Mouse (Mus musculus) intestine, embryonic 14.5 days (tissue): ENCODE results near the gene Syt2. TPM values are rescaled to one million over a fixed set of nuclear protein-coding genes. Genes with fewer than 3 reads are reported as not detected.

Experiments
- ATAC-seq: fragments of 200-750 bp; cut with Nextera tagmentation; replicated peaks from 2 replicates; pipeline ENCODE4 v1.8.0; 2017; ENCODE audit warnings: low read depth, moderate number of reproducible peaks, moderate TSS enrichment, moderate library complexity; ENCODE audit not compliant: low FRiP score, low TSS enrichment
- DNase-seq: peaks from one replicate; pipeline ENCODE4 v3.0.0-alpha.2; 2018; ENCODE audit warnings: low spot score
- H3K27ac ChIP-seq: fragments of 300-500 bp; sonication (generic); 2 replicates; pipeline ENCODE4 v1.5.1; 2014; ENCODE audit warnings: low read depth, mild to moderate bottlenecking, control low read depth
- H3K27me3 ChIP-seq: fragments of 300-500 bp; sonication (generic); replicated peaks from 2 replicates; pipeline ENCODE4 v1.6.1; 2014; ENCODE audit warnings: low read length, control low read depth; ENCODE audit not compliant: control insufficient read depth, insufficient read depth
- H3K36me3 ChIP-seq: fragments of 300-500 bp; sonication (generic); 2 replicates; pipeline ENCODE4 v1.6.1; 2014; ENCODE audit warnings: low read length, control low read depth; ENCODE audit not compliant: control insufficient read depth, insufficient read depth
- H3K4me1 ChIP-seq: fragments of 300-500 bp; sonication (generic); replicated peaks from 2 replicates; pipeline ENCODE4 v1.6.1; 2014; ENCODE audit warnings: low read length, control low read depth, mixed read lengths; ENCODE audit not compliant: control insufficient read depth, insufficient read depth
- H3K4me2 ChIP-seq: fragments of 300-500 bp; sonication (generic); 2 replicates; pipeline ENCODE4 v1.6.1; 2014; ENCODE audit warnings: low read length
- H3K4me3 ChIP-seq: fragments of 300-500 bp; sonication (generic); 2 replicates; pipeline ENCODE4 v1.5.1; 2014; ENCODE audit warnings: low read depth, low read length, control low read depth, mixed read lengths
- H3K9ac ChIP-seq: fragments of 300-500 bp; sonication (generic); 2 replicates; pipeline ENCODE4 v1.6.1; 2014; ENCODE audit warnings: mild to moderate bottlenecking, low read length
- H3K9me3 ChIP-seq: fragments of 300-500 bp; sonication (generic); 2 replicates; pipeline ENCODE4 v1.6.1; 2016; ENCODE audit warnings: low read length, control low read depth; ENCODE audit not compliant: control insufficient read depth
- WGBS: fragments of 180-500 bp; shearing (Covaris S2); extraction: QIAGEN DNeasy Blood & Tissue Kit; methylation state at CpG from one replicate; pipeline ENCODE4 v1.1.7; 2014; 5-methylcytosine and 5-hydroxymethylcytosine counted together
- polyA plus RNA-seq: library from polyadenylated mRNA; unstranded; fragments of >200 nt; fragmentation: Nextera tagmentation; extraction: Ambion mirVana; gene quantifications from 2 replicates; pipeline ENCODE4 v1.2.1, GENCODE M21; 2014

Syt2 gene
- polyA plus RNA-seq, 1 experiment from 2014 or later, result 2.1 TPM

GRCm38 (mm10) chr1:134771999-134772398, 125.5 kb downstream of the Syt2 start:
- H3K4me2 ChIP-seq, result no peak overlapping the region; the same call in 1 of the 2 replicates
- peaks cover 45% of the 10 kb centered on the region for H3K4me1 ChIP-seq
- ATAC-seq (no peak), DNase-seq (peak; percentile 46)
- no peak overlapping the region for H3K9ac ChIP-seq
- peaks cover 60% of the 10 kb centered on the region for H3K36me3 ChIP-seq
- H3K27ac ChIP-seq, result peak overlapping the region; percentile 69
- 94% methylated on average over 7 of the region's 7 CpGs for WGBS
- H3K27me3 ChIP-seq, result no peaks in the 10 kb centered on the region
- no peak overlapping the region for H3K4me3 ChIP-seq
- no peaks in the 10 kb centered on the region for H3K9me3 ChIP-seq

DNA sequence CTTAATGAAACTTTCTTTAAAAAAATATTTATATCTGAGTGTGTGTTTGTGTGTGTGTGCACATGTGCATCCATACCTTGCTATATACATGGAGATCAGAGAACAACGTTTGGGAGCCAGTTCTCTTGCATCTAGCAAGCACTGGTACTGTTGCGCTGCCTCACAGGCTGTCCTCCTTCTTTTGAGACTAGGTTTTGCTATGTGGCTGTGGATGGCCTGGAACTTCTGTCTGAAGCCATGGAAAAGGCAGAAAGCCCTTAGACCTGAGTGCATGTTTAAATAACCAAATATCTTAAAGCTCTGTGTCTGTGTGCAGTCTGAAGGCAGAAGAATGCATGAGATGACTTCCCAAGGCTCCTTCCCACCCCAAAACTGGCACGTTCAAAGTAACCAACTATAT, 126.3 kb downstream of the Syt2 start:
- peaks cover 58% of the 10 kb centered on the region for H3K36me3 ChIP-seq
- ATAC-seq (no peak), DNase-seq (no peak)
- H3K4me1 ChIP-seq, result peaks cover 44% of the 10 kb centered on the region
- H3K9ac ChIP-seq, result no peak overlapping the region
- H3K9me3 ChIP-seq, result no peaks in the 10 kb centered on the region
- H3K27me3 ChIP-seq, result no peaks in the 10 kb centered on the region
- no peak overlapping the region for H3K4me3 ChIP-seq
- WGBS, result 83% methylated on average over 3 of the region's 3 CpGs
- H3K27ac ChIP-seq, result peak overlapping the region; percentile 92; the same call in 1 of the 2 replicates
- H3K4me2 ChIP-seq, result no peak overlapping the region

DNA sequence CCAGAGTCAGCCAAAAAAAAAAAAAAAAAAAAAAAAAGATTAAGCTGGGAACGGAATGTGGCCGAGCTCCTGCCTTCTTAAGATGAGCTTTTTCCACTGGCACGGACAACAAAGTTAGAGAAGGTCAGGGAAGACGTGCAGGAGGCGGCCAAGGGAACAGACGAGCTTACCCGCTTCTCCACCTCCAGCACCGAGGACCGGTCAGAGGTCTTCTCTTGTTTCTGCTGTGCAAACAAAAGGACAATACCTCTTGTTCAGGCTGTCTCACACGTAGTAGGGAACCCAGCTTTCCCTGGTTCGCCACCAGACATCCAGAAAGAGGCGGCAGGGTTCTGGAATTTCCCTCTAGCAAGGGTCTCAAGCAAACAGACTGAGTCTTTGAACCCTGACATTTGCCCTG, 126.8 kb downstream of the Syt2 start:
- WGBS, result 56% methylated on average over 12 of the region's 12 CpGs
- Histone ChIP-seq H3K27me3 (no peaks in the 10 kb centered on the region), H3K9ac (no peak overlapping the region), H3K4me2 (no peak overlapping the region), H3K9me3 (no peaks in the 10 kb centered on the region), H3K36me3 (peaks cover 60% of the 10 kb centered on the region), H3K4me3 (no peak overlapping the region), H3K4me1 (peaks cover 48% of the 10 kb centered on the region), H3K27ac (peak overlapping the region; percentile 92)
- DNase-seq, result peak; percentile 51
- ATAC-seq, result no peak

GRCm38 (mm10) chr1:134774247-134774646, 127.8 kb downstream of the Syt2 start:
- no peaks in the 10 kb centered on the region for H3K9me3 ChIP-seq
- DNase-seq, result no peak
- no peak overlapping the region for H3K4me2 ChIP-seq
- peaks cover 56% of the 10 kb centered on the region for H3K36me3 ChIP-seq
- no peak overlapping the region for H3K4me3 ChIP-seq
- no peak overlapping the region for H3K9ac ChIP-seq
- WGBS, result 51% methylated on average over 2 of the region's 2 CpGs
- no peaks in the 10 kb centered on the region for H3K27me3 ChIP-seq
- H3K27ac ChIP-seq, result peak overlapping the region; percentile 92
- H3K4me1 ChIP-seq, result peaks cover 48% of the 10 kb centered on the region
- peak; percentile 38; the same call in 1 of the 2 replicates for ATAC-seq

DNA sequence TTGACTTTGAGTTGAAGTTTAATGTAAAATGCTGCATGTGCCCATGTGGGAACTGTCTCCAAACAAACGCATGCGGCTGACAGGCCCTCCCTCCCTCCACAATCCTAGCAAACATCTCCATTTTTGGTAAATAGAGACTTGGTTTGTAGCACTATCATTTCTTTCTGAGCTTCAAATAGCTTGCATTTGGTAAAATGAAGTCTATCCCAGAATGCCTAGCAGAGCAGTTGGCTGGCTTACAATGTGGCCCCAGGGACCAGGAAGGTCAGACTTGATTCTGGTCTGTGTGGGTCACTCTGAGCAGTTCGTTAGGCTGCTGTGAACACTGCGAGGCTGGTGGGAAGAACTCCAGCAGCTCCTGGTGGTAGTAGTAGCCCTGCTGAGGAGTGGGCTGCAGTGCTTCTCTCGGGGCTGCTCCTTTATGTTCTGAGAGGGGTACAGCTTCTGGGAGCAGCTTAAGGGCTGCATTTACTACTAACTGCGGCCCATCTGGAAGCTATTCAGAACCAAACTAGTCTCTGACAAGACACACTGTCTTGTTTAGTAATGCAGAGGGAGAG, 128.3 kb downstream of the Syt2 start:
- Histone ChIP-seq H3K4me2 (no peak overlapping the region), H3K9ac (no peak overlapping the region), H3K36me3 (peaks cover 60% of the 10 kb centered on the region), H3K27me3 (no peaks in the 10 kb centered on the region), H3K4me3 (no peak overlapping the region), H3K27ac (peak overlapping the region; percentile 92), H3K9me3 (no peaks in the 10 kb centered on the region), H3K4me1 (peaks cover 48% of the 10 kb centered on the region)
- no peak for ATAC-seq
- DNase-seq, result no peak
- 25% methylated on average over 6 of the region's 6 CpGs for WGBS

GRCm38 (mm10) chr1:134775631-134776030, 129.2 kb downstream of the Syt2 start:
- H3K4me2 ChIP-seq, result no peak overlapping the region
- DNase-seq (no peak), ATAC-seq (no peak)
- peak overlapping the region; percentile 92 for H3K27ac ChIP-seq
- H3K36me3 ChIP-seq, result peaks cover 55% of the 10 kb centered on the region
- no peaks in the 10 kb centered on the region for H3K27me3 ChIP-seq
- H3K4me3 ChIP-seq, result no peak overlapping the region
- no peaks in the 10 kb centered on the region for H3K9me3 ChIP-seq
- H3K4me1 ChIP-seq, result peaks cover 48% of the 10 kb centered on the region
- WGBS, result 36% methylated on average over 3 of the region's 3 CpGs
- H3K9ac ChIP-seq, result no peak overlapping the region

DNA sequence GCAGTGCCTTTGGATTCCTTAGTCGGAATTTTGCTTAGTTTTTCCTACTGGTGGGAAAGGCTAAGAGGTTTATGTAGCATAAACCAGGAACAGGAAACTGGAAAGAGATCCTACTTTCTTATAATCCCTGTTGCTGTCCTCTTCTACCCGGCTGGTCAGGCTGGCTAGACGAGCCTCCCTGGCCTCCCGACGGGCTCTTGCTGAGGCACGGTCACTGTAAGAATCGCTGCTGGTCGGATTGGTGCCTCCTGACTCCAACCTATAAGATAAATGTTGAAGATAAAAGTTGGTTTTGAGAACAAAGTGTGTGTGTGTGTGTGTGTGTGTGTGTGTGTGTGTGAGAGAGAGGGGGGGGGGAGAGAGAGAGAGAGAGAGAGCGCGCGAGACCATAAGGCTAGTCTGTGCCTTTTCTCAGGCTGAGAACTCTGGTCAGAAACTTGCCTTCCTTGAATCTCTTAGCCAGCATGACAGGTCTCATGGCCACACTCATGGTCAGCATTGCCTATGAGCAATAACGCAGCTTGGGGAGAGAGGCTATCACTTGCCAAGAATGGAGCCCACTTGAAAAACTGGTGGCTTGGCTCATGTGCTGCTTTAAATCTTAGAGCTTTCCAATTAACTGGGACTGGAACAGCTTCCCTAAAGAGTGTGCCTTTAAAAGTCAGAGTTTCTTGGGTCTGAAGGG, 130.9 kb downstream of the Syt2 start:
- 71% methylated on average over 12 of the region's 12 CpGs for WGBS
- no peak for DNase-seq
- no peak overlapping the region for H3K9ac ChIP-seq

GRCm38 (mm10) chr1:134777936-134778548, 131.6 kb downstream of the Syt2 start:
- ATAC-seq, result no peak
- no peak overlapping the region for H3K4me3 ChIP-seq
- peaks cover 36% of the 10 kb centered on the region for H3K4me1 ChIP-seq
- DNase-seq, result no peak
- H3K4me2 ChIP-seq, result no peak overlapping the region
- no peaks in the 10 kb centered on the region for H3K9me3 ChIP-seq
- H3K27ac ChIP-seq, result 0 out of 2 replicates have a peak overlapping the region, but pooled peaks have one; percentile 27
- H3K9ac ChIP-seq, result no peak overlapping the region
- no peaks in the 10 kb centered on the region for H3K27me3 ChIP-seq
- WGBS, result 68% methylated on average over 13 of the region's 13 CpGs
- peaks cover 44% of the 10 kb centered on the region for H3K36me3 ChIP-seq

More for the DNA sequence above, 130.9 kb downstream of the Syt2 start:
- Histone ChIP-seq H3K4me1 (peaks cover 38% of the 10 kb centered on the region), H3K4me2 (no peak overlapping the region), H3K4me3 (no peak overlapping the region), H3K36me3 (peaks cover 48% of the 10 kb centered on the region), H3K27ac (peak overlapping the region; percentile 38; the same call in 1 of the 2 replicates), H3K9me3 (no peaks in the 10 kb centered on the region), H3K27me3 (no peaks in the 10 kb centered on the region)
- no peak for ATAC-seq
